ENCODE assay signal across 23 mouse cellular contexts in the genomic region with DNA sequence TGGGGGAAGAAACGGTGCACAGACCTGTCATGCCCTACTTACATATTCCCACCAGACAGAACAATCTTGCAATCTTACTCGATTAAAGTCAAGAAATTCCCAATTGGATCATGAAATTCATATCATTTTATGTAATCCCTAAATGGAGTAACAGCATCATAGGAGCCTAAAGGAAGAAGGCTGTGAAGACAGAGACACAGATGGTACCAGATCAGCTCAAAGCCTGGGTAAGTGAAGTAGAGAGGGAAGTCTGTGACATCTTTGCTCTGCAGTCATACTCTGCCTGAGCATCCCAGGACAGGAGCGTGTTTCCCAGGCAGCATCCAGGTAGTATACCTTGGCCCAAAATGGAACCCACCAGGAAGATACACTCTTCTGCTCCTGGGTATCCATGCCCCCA.
DNase-seq lines count a peak whose midpoint lies in the region; ATAC-seq and TF ChIP-seq lines count a peak whose summit lies in the region.
"Had no signal": no experiment of that assay in that cellular context is flagged by ENCODE, and none has a peak within 500 bp of the region (broad histone marks: within the 10 kb centered on the region; RNA-seq: fewer than 3 reads in every experiment).

No protein-coding gene starts in this region.

- no peaks in the 10 kb centered on the region for H3K36me3 ChIP-seq in hindbrain, embryonic 16.5 days (ENCODE audit: control insufficient read depth, insufficient read depth, low read length)
- no peaks in the 10 kb centered on the region for H3K36me3 ChIP-seq in hindbrain, embryonic 11.5 days (ENCODE audit: control insufficient read depth, insufficient read depth, low read length)
- H3K36me3 ChIP-seq: embryonic facial prominence, embryonic 10.5 days; embryonic facial prominence, embryonic 12.5 days; forebrain, embryonic 15.5 days; G1E had no signal

- 0 out of 2 replicates have a peak, but pooled peaks have one; percentile 42 for ATAC-seq in hindbrain, embryonic 16.5 days
- ATAC-seq in hindbrain, embryonic 11.5 days (ENCODE audit: low FRiP score): no peak
- no peak for ATAC-seq in CD4-positive, CD25-positive, alpha-beta regulatory T cell, adult 4 months
- ATAC-seq: activated CD4-positive, CD25-positive, alpha-beta regulatory T cell, adult 4 months; forebrain, embryonic 13.5 days; forebrain, embryonic 15.5 days; forebrain, postnatal 0 days; Patski had no signal

- no peaks in the 10 kb centered on the region for H3K4me1 ChIP-seq in hindbrain, embryonic 16.5 days (ENCODE audit: control insufficient read depth, insufficient read depth, low read depth, low read length)
- H3K4me1 ChIP-seq in hindbrain, embryonic 11.5 days (replicated peaks; ENCODE audit: control insufficient read depth, insufficient read depth, low read length): no peaks in the 10 kb centered on the region
- H3K4me1 ChIP-seq in cortical plate, adult 2 months (ENCODE audit: control insufficient read depth, insufficient read depth, low read length): no peaks in the 10 kb centered on the region
- H3K4me1 ChIP-seq: embryonic facial prominence, embryonic 12.5 days; forebrain, embryonic 13.5 days; forebrain, embryonic 15.5 days had no signal

- H3K9ac ChIP-seq in hindbrain, embryonic 16.5 days (ENCODE audit: low read depth, low read length): no peak overlapping the region
- no peak overlapping the region for H3K9ac ChIP-seq in hindbrain, embryonic 11.5 days (ENCODE audit: low read depth, low read length)
- H3K9ac ChIP-seq: embryonic facial prominence, embryonic 12.5 days; forebrain, embryonic 13.5 days; forebrain, embryonic 15.5 days; forebrain, postnatal 0 days had no signal

- H3K4me2 ChIP-seq in hindbrain, embryonic 16.5 days (ENCODE audit: low read length): no peak overlapping the region
- H3K4me2 ChIP-seq in hindbrain, embryonic 11.5 days (replicated peaks; ENCODE audit: low read depth, low read length): no peak overlapping the region
- H3K4me2 ChIP-seq: embryonic facial prominence, embryonic 12.5 days; forebrain, embryonic 13.5 days; forebrain, embryonic 15.5 days had no signal

- no peaks in the 10 kb centered on the region for H3K27me3 ChIP-seq in hindbrain, embryonic 16.5 days (replicated peaks; ENCODE audit: control insufficient read depth, insufficient read depth, low read length)
- H3K27me3 ChIP-seq in hindbrain, embryonic 11.5 days (ENCODE audit: control insufficient read depth, insufficient read depth, low read length): no peaks in the 10 kb centered on the region
- H3K27me3 ChIP-seq: CH12.LX; embryonic facial prominence, embryonic 12.5 days; forebrain, embryonic 13.5 days; forebrain, embryonic 15.5 days had no signal

- no peak for DNase-seq in hindbrain, embryonic 11.5 days (ENCODE audit: low spot score)
- peak; percentile 52 for DNase-seq in brain, adult 2 months (ENCODE audit: low read depth, low spot score)
- DNase-seq: adrenal gland, adult 8-10 months; adrenal gland, postnatal 14 days; adrenal gland, postnatal 36 days; cerebellum, adult 11 months; cerebellum, adult 18-20 months; cerebellum, adult 8-10 months; cerebellum, adult 9-11 months; cerebellum, postnatal 14 days; cerebellum, postnatal 36 days; forebrain, postnatal 0 days had no signal

- no peaks in the 10 kb centered on the region for H3K9me3 ChIP-seq in hindbrain, embryonic 16.5 days (ENCODE audit: control insufficient read depth, low read length)
- H3K9me3 ChIP-seq in hindbrain, embryonic 11.5 days (ENCODE audit: control insufficient read depth, low read length): no peaks in the 10 kb centered on the region
- H3K9me3 ChIP-seq: embryonic facial prominence, embryonic 10.5 days; embryonic facial prominence, embryonic 12.5 days; forebrain, embryonic 13.5 days; forebrain, embryonic 15.5 days had no signal

- no peak overlapping the region for H3K4me3 ChIP-seq in hindbrain, embryonic 16.5 days (ENCODE audit: low read length)
- H3K4me3 ChIP-seq in hindbrain, embryonic 11.5 days (ENCODE audit: low read depth, low read length): no peak overlapping the region
- no peak overlapping the region for H3K4me3 ChIP-seq in cortical plate, adult 2 months (ENCODE audit: insufficient read depth, low read length)
- H3K4me3 ChIP-seq: embryonic facial prominence, embryonic 10.5 days; embryonic facial prominence, embryonic 12.5 days; forebrain, embryonic 13.5 days; forebrain, embryonic 15.5 days had no signal

- 80% methylated on average over 3 of the region's 3 CpGs for WGBS in hindbrain, embryonic 16.5 days
- 88% methylated on average over 3 of the region's 3 CpGs for WGBS in hindbrain, embryonic 11.5 days

- TF ChIP-seq POLR2A in cortical plate, adult 2 months (IDR thresholded peaks at IDR 0.05; ENCODE audit: extremely low read depth, insufficient read depth, low read length): no peak

- no peak overlapping the region for H3K27ac ChIP-seq in hindbrain, embryonic 16.5 days (ENCODE audit: low read depth, low read length)
- no peak overlapping the region for H3K27ac ChIP-seq in hindbrain, embryonic 11.5 days (ENCODE audit: low read depth, low read length)
- peak overlapping the region; percentile 61; the same call in 1 of the 2 replicates for H3K27ac ChIP-seq in cortical plate, adult 2 months (ENCODE audit: insufficient read depth, low read length)
- H3K27ac ChIP-seq: embryonic facial prominence, embryonic 10.5 days; embryonic facial prominence, embryonic 12.5 days; forebrain, embryonic 13.5 days; forebrain, embryonic 15.5 days had no signal

- TF ChIP-seq CTCF in cortical plate, adult 2 months (IDR thresholded peaks at IDR 0.05; ENCODE audit: extremely low read depth, insufficient read depth, low read length): no peak
